Mouse (Mus musculus) kidney, adult 8-10 months (tissue): ENCODE data around the gene Ift122.
"Not testable (repeated sequence)": the region's sequence is repeated elsewhere in the genome, so short reads cannot be mapped to it uniquely, and the experiment has no call there.

ENCODE experiments used
- DNase-seq, 2 experiments: peaks; one replicate each; pipeline ENCODE4 v3.0.0; 2022

Ift122 gene

GRCm38 (mm10) chr6:115846640-115847411 lies 6.4 kb upstream of the Ift122 start:
- peak; percentile 49 to 72 for DNase-seq

- DNase-seq, result no peak
These were observed 4.5 kb upstream of the Ift122 start for GRCm38 (mm10) chr6:115848598-115849304.

GRCm38 (mm10) chr6:115852446-115853090 lies 702 bp upstream of the Ift122 start:
- no peak for DNase-seq

- DNase-seq, result no peak
These were observed 715 bp downstream of the Ift122 start for GRCm38 (mm10) chr6:115853985-115854384.

GRCm38 (mm10) chr6:115854432-115854831 lies 1.2 kb downstream of the Ift122 start:
- DNase-seq, result no peak

GRCm38 (mm10) chr6:115855733-115856360 lies 2.6 kb downstream of the Ift122 start:
- peak in 1 of 2 experiments; percentile 57 for DNase-seq

- DNase-seq, result peak; percentile 33 to 46
These were observed 3.1 kb downstream of the Ift122 start for GRCm38 (mm10) chr6:115856361-115856745.

GRCm38 (mm10) chr6:115859258-115859657 lies 6.0 kb downstream of the Ift122 start:
- DNase-seq, result peak; percentile 46 to 47

GRCm38 (mm10) chr6:115860027-115860556 lies 6.8 kb downstream of the Ift122 start:
- no peak for DNase-seq

GRCm38 (mm10) chr6:115863340-115863841 lies 10.1 kb downstream of the Ift122 start:
- DNase-seq, result no peak

- peak; percentile 43 to 45 for DNase-seq
These were observed 12.0 kb downstream of the Ift122 start for GRCm38 (mm10) chr6:115865246-115865645.

GRCm38 (mm10) chr6:115867157-115867556 lies 13.9 kb downstream of the Ift122 start:
- not testable (repeated sequence) for DNase-seq

- DNase-seq, result not testable (repeated sequence)
These were observed 18.0 kb downstream of the Ift122 start for GRCm38 (mm10) chr6:115871318-115871717.

- DNase-seq, result no peak
These were observed 24.0 kb downstream of the Ift122 start for GRCm38 (mm10) chr6:115877239-115877638.

- no peak for DNase-seq
These were observed 25.4 kb downstream of the Ift122 start for GRCm38 (mm10) chr6:115878694-115879093.

- no peak for DNase-seq
These were observed 26.5 kb downstream of the Ift122 start for GRCm38 (mm10) chr6:115879736-115880135.

- peak; percentile 34 to 52 for DNase-seq
These were observed 27.5 kb downstream of the Ift122 start for GRCm38 (mm10) chr6:115880751-115881150.

GRCm38 (mm10) chr6:115884018-115884417 lies 30.7 kb downstream of the Ift122 start:
- no peak for DNase-seq

- DNase-seq, result no peak
These were observed 33.6 kb downstream of the Ift122 start for GRCm38 (mm10) chr6:115886894-115887293.

GRCm38 (mm10) chr6:115888296-115888695 lies 35.0 kb downstream of the Ift122 start:
- no peak for DNase-seq

- DNase-seq, result no peak
These were observed 37.3 kb downstream of the Ift122 start for GRCm38 (mm10) chr6:115890601-115891000.

- DNase-seq, result no peak
These were observed 37.8 kb downstream of the Ift122 start for GRCm38 (mm10) chr6:115891061-115891460.
